Mouse (Mus musculus): Measurements from ENCODE around the gene Cachd1. TPM values are rescaled to one million over a fixed set of nuclear protein-coding genes. Genes with fewer than 3 reads are reported as not detected.

Gene Cachd1
- not detected for total RNA-seq (2023)

DNA sequence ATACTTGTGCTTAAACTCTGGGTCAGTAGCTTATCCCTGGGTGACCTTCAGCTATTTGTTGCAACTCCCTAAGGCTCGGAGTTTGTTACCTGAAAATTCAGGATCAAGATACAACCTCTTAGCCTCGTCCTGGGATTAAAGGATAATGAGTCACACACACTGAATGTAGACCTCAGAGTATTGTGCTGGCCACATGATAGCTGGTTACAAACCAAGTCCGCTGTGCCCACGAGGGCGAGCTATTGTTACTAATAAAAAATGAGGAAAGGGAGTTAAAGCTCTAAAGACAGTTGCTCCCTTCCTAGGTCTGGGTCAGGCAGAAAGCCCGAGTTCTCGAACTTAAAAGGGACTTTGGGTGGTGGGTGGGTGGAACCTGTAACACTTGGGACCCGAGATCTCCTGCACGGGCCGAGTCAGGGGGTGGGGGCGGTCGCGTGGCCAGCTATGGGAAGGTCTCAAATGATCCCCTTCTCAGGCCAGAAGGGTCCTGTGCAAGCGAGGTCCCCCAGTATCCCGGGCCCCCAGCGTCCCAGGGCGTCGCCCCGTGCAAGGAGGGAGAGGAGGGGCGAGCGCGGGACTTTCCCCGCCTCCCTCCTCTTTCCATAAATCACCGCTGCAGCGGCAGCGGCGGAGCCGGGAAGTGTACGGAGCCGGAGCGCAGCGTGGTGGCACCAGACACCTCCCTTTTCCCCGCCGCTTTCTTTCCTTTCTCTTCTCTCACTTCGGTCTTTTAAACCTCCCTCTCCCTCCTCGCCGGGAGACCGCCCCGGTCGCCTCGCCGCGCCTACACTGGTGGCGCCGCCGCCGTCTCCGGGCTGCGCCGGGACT is at the start of gene Cachd1:
Cachd1 (plus strand) TSS at position 633 of the 828 bp plus-strand sequence.

GRCm38 (mm10) chr4:101020596-101020995 is 244.1 kb downstream of the Cachd1 start, which contains the start of gene Gm10577:
TSS of gene Gm10577 (minus strand) at chr4:101020696.

DNA sequence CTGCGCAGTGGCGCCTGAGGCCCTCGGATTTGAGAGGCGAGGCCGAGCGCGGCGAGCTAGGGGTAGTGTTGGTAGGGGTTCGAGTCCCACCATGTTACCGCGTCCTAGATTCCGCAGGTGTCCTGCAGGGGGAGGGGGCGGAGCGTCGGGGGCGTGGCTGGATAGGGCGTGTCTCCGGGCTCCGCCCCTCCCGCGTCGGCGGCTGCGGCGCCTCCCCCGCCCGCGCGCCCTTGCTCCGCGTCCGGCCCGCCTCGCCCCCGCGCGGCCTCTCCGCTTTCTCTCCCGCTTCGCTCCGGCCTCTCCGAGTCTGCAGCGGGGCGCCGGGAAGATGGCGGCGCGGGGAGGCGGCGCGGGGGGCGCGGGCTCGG is 292.3 kb downstream of the Cachd1 start, which contains the start of gene Raver2:
Raver2 (plus strand) TSS at position 198 of the 368 bp plus-strand sequence.

Other genes starting within 250 kb of the Cachd1 start
- not detected for gene Gm10577, start 244.0 kb downstream of the Cachd1 start, total RNA-seq (2023)